Mouse (Mus musculus) hindbrain, embryonic 10.5 days (tissue): ENCODE results near the gene Abat. TPM values are rescaled to one million over a fixed set of nuclear protein-coding genes. Genes with fewer than 3 reads are reported as not detected.

Experiments
- DNase-seq: peaks from one replicate; pipeline ENCODE4 v3.0.0-alpha.2; 2017; ENCODE audit warnings: low spot score
- H3K27ac ChIP-seq: fragments of 300-500 bp; sonication (generic); 2 replicates; pipeline ENCODE4 v1.5.1; 2016; ENCODE audit warnings: mild to moderate bottlenecking, moderate library complexity
- H3K27me3 ChIP-seq: fragments of 300-500 bp; sonication (generic); 2 replicates; pipeline ENCODE4 v1.6.1; 2016; ENCODE audit warnings: mild to moderate bottlenecking; ENCODE audit not compliant: poor library complexity, insufficient read depth, severe bottlenecking
- H3K36me3 ChIP-seq: fragments of 300-500 bp; sonication (generic); 2 replicates; pipeline ENCODE4 v1.6.1; 2016; ENCODE audit warnings: mild to moderate bottlenecking, moderate library complexity
- H3K4me1 ChIP-seq: fragments of 300-500 bp; sonication (generic); replicated peaks from 2 replicates; pipeline ENCODE4 v1.6.1; 2016; ENCODE audit warnings: mild to moderate bottlenecking
- H3K4me3 ChIP-seq: fragments of 300-500 bp; sonication (generic); 2 replicates; pipeline ENCODE4 v1.5.1; 2016; ENCODE audit warnings: mild to moderate bottlenecking, moderate library complexity
- H3K9me3 ChIP-seq: fragments of 300-500 bp; sonication (generic); 2 replicates; pipeline ENCODE4 v1.6.1; 2016; ENCODE audit warnings: mild to moderate bottlenecking, moderate library complexity
- WGBS: fragments of 180-500 bp; shearing (Covaris S2); methylation state at CpG from one replicate; pipeline ENCODE4 v1.1.7; 2016; 5-methylcytosine and 5-hydroxymethylcytosine counted together
- polyA plus RNA-seq: library from polyadenylated mRNA; unstranded; fragments of >200 nt; fragmentation: Nextera tagmentation; extraction: Ambion mirVana; gene quantifications from 2 replicates; pipeline ENCODE4 v1.2.1, GENCODE M21; 2016

The Abat gene
- polyA plus RNA-seq, 1 experiment from 2014 or later, result 27.2 TPM

DNA sequence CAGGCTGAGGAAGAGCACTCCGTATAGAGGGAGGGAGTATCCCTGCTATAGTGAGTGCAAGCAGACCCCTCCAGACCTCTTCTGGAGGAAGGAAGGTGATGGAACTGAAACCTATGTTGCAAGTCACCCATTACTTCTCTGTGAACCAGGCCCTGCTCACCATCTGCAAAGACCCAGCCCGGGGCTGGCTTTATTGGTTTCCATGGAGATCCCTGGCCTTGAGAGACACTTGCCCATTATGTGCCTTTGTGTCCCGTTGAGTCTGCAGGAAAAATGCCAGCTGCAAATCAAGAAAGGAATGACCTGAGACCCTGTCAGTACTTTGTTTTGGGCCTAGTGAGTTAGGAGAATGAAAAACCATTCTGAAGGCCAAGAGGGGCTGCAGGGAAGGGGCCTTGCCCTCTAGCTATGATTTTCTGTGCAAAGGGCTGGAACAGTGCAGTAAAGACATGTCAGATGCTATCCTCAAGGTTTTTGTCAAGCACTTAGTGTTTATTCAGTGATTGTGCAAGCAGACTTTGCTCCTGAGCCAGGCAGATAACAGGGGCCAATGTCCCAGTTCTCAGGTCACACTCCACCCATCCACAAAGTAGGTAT is 53.0 kb downstream of the Abat start:
- Histone ChIP-seq H3K4me1 (peaks cover 32% of the 10 kb centered on the region), H3K27ac (peak overlapping the region; percentile 78), H3K9me3 (no peaks in the 10 kb centered on the region), H3K36me3 (no peaks in the 10 kb centered on the region), H3K4me3 (no peak overlapping the region), H3K27me3 (peaks cover 13% of the 10 kb centered on the region; the same call in 1 of the 2 replicates)
- WGBS, result 12% methylated on average over 3 of the region's 3 CpGs
- DNase-seq, result peak; percentile 71

DNA sequence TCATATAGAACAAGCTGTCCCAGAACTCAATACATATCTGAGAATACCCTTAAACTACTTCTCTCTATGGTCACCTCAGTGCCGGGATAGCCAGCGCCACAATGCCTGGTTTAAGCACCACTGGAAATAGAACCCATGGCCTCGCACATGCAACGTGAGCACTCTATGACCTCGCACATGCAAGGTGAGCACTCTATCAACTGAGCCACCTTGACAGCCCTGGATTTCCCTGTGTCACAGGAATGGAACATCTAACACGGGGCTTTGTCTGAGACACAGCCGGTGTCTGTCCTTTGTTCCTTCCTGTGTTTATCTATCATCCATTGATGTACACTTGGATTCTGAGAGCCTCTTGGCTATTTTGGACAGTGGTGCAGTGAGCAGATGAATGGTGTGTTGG is 55.7 kb downstream of the Abat start:
- WGBS, result 92% methylated on average over 7 of the region's 7 CpGs
- peaks cover 45% of the 10 kb centered on the region for H3K4me1 ChIP-seq
- H3K27ac ChIP-seq, result no peak overlapping the region
- no peaks in the 10 kb centered on the region for H3K36me3 ChIP-seq
- no peaks in the 10 kb centered on the region for H3K27me3 ChIP-seq
- no peak overlapping the region for H3K4me3 ChIP-seq
- DNase-seq, result no peak
- H3K9me3 ChIP-seq, result no peaks in the 10 kb centered on the region

DNA sequence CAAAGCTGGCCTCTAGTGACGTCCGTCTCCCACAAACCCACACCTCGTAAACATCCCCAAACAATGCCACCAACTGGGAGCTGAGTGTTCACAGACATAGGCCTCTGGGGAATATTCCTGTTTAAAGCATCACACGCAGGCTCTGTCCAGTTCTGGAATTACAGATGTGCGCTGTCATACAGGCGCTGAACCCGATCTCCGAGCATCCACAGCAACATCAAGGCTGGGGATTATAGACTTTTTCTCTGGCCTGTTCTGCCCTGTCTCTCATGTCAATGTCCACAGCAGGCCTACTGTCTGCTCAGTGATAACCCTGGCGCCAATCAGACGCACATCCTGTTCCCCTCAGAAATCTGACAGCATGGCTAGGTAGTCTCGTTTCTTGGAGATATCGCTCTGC is 57.1 kb downstream of the Abat start:
- WGBS, result 89% methylated on average over 12 of the region's 12 CpGs
- Histone ChIP-seq H3K27me3 (no peaks in the 10 kb centered on the region), H3K36me3 (peaks cover 8% of the 10 kb centered on the region; the same call in 1 of the 2 replicates), H3K4me1 (peaks cover 46% of the 10 kb centered on the region), H3K4me3 (no peak overlapping the region), H3K9me3 (no peaks in the 10 kb centered on the region), H3K27ac (no peak overlapping the region)
- no peak for DNase-seq

DNA sequence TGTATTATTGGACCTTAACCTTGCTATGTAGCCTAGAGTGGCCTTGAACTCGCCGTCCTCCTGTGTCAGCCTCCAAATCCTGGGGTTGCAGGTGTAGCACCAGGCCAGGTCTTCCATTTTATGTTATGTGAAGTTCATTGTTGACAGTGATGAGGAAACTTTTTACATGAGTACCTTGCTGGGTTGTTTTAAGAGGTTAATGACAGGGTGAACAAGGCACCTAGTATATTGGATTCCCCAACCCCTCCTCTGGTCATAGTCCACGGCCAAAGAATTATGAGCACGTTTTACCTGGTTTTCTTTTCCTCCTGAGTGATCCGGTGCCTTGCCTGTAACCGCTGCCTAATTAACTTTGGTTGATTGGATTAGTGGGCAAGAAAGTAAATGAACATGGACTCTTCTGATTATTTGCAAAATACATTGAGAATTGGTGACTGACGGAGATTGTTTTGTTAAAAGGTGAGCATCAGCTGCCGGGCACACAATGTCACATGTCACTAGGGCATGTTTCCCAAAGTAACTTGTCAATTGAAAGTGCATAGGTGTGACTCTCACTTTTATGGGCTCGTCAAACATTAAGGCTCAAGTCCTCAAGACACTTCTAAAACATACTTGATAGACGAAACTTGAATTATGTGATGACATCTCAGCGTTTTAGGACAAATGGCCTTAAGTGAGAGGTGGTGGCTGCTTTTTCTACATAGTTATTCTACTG is 57.8 kb downstream of the Abat start:
- H3K4me1 ChIP-seq, result peaks cover 39% of the 10 kb centered on the region
- no peak overlapping the region for H3K27ac ChIP-seq
- H3K4me3 ChIP-seq, result no peak overlapping the region
- no peak for DNase-seq
- no peaks in the 10 kb centered on the region for H3K9me3 ChIP-seq
- WGBS, result 87% methylated on average over 11 of the region's 11 CpGs
- H3K36me3 ChIP-seq, result peaks cover 8% of the 10 kb centered on the region; the same call in 1 of the 2 replicates
- H3K27me3 ChIP-seq, result no peaks in the 10 kb centered on the region

DNA sequence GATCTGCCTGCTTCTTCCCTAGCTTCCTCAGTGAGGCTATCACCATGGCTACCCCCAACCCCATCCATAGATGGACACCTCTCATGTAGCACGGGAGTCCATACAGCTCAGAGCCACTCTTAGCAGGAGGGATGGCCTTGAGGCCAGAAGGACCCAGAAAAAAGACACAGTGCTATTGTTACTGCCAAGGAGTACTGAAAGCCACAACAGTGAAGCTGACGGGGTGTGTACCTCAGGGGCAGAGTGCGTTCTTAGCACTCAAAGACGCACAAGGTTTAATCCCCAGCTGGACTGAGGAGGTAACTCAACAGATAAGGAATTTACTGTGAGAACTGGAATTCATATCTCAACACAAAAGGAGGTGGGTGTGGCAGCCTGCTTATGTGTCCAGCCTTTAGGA is 59.8 kb downstream of the Abat start:
- WGBS, result 66% methylated on average over 4 of the region's 4 CpGs
- H3K27me3 ChIP-seq, result no peaks in the 10 kb centered on the region; the same call in 1 of the 2 replicates
- peaks cover 21% of the 10 kb centered on the region for H3K4me1 ChIP-seq
- H3K27ac ChIP-seq, result peak overlapping the region; percentile 43
- DNase-seq, result no peak
- H3K36me3 ChIP-seq, result peaks cover 8% of the 10 kb centered on the region; the same call in 1 of the 2 replicates
- H3K4me3 ChIP-seq, result no peak overlapping the region
- H3K9me3 ChIP-seq, result no peaks in the 10 kb centered on the region

DNA sequence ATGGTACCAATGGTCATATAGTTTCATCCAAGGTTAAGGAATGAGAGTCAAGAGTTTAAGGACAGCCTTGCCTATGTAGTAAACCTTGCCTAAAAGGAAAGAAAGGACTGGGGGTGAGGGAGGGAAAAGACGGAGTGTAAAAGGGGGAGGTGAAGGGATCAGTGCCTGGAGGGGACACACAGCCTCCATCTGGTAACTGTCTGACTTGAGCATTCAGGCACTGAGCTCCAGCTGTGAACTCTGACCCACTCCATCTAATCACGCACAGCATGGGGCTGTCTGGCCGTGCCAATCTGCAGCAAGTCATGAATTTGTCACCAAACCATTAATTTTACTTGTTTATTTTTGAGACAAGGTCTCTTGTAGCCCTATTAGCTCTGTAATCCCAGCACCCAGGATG is 60.5 kb downstream of the Abat start:
- Histone ChIP-seq H3K27ac (peak overlapping the region; percentile 43; the same call in 1 of the 2 replicates), H3K4me1 (peaks cover 15% of the 10 kb centered on the region; the same call in 1 of the 2 replicates), H3K9me3 (no peaks in the 10 kb centered on the region), H3K4me3 (no peak overlapping the region), H3K36me3 (peaks cover 8% of the 10 kb centered on the region; the same call in 1 of the 2 replicates), H3K27me3 (no peaks in the 10 kb centered on the region; the same call in 1 of the 2 replicates)
- 32% methylated on average over 3 of the region's 3 CpGs for WGBS
- DNase-seq, result peak; percentile 53

DNA sequence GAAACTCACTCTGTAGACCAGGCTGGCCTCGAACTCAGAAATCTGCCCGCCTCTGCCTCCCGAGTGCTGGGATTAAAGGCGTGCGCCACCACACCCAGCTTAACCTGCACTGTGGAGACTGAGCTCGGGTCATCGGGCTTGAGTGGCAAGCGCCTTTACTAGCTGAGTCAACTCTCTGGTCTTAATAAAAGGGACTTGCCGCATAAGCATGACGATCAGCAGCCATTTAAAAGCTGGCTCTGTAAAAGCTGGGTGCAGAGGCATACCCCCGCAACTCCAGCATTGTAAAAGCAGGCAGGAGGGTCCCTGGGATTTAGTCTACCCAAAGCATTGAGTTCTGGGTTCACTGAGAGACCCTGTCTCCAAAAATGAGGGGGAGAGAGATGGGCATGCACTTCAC is 61.1 kb downstream of the Abat start:
- 93% methylated on average over 11 of the region's 11 CpGs for WGBS
- peaks cover 8% of the 10 kb centered on the region; the same call in 1 of the 2 replicates for H3K36me3 ChIP-seq
- no peak overlapping the region for H3K27ac ChIP-seq
- H3K4me1 ChIP-seq, result peaks cover 15% of the 10 kb centered on the region; the same call in 1 of the 2 replicates
- no peak for DNase-seq
- no peaks in the 10 kb centered on the region; the same call in 1 of the 2 replicates for H3K27me3 ChIP-seq
- H3K4me3 ChIP-seq, result no peak overlapping the region
- no peaks in the 10 kb centered on the region for H3K9me3 ChIP-seq

DNA sequence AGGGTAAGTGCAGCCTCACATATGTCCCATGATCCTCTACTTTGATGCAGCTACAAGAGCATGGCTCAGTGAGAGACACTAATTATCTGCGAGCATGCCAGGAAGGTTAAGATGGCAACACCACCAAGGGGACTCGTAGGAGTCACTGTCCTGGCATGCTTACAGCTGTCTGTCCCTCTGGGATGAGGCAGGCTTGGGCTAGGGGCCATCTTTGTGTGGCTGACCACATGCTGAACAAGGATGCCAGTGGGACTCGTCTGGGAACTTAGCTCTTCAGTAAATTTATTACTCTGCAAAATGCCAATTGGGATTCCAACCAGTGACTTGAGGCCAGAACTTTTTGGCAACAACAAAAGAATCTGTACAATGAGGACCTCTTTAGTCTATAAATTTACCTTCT is 62.9 kb downstream of the Abat start:
- 85% methylated on average over 3 of the region's 3 CpGs for WGBS
- Histone ChIP-seq H3K27me3 (no peaks in the 10 kb centered on the region; the same call in 1 of the 2 replicates), H3K27ac (no peak overlapping the region)

DNA sequence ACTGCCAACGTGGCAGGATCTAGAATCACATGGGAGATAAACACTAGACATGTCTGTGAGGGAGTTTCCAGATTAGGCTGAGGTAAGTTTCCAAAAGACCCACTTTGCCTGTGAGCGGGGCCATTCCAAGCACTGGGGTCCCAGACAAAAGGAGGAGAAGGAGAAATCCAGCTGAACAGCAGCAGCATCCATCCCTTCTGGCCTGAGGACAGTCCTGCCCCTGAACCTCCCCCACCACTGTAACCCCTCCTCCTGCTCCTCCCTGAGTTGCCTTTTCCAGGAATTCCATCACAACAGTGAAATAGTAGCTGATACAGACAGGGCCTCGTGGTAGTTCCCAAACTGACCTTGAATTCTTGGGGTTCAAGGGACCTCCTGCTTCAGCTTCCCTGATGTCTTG is 63.7 kb downstream of the Abat start:
- Histone ChIP-seq H3K27ac (no peak overlapping the region), H3K4me3 (no peak overlapping the region), H3K9me3 (no peaks in the 10 kb centered on the region), H3K4me1 (peaks cover 15% of the 10 kb centered on the region; the same call in 1 of the 2 replicates), H3K36me3 (peaks cover 10% of the 10 kb centered on the region; the same call in 1 of the 2 replicates), H3K27me3 (no peaks in the 10 kb centered on the region; the same call in 1 of the 2 replicates)
- 78% methylated on average over 3 of the region's 3 CpGs for WGBS
- peak; percentile 1 for DNase-seq

More for the DNA sequence above, 62.9 kb downstream of the Abat start:
- no peak for DNase-seq
- Histone ChIP-seq H3K36me3 (peaks cover 8% of the 10 kb centered on the region; the same call in 1 of the 2 replicates), H3K4me3 (no peak overlapping the region), H3K9me3 (no peaks in the 10 kb centered on the region), H3K4me1 (peaks cover 15% of the 10 kb centered on the region; the same call in 1 of the 2 replicates)

DNA sequence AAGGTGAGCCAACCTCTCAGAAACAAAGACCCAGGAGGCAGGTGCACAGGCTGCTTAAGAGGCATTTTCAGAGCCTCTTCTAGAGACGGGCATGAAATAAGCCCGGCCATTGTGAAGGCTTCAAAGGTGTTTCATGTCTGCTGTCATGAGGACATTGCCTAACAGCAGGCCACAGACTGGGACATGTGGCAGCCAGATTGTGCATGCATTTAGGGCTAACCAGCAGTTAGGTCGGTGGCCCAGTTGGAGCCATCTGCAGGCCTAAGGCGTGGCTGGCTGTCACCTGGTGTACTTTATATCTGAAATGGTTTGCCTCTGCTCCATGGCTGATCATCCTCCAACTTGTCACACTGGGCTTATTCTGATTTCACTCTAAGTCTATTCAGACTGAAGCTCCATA is 65.1 kb downstream of the Abat start:
- H3K27me3 ChIP-seq, result no peaks in the 10 kb centered on the region; the same call in 1 of the 2 replicates
- H3K4me1 ChIP-seq, result peaks cover 7% of the 10 kb centered on the region; the same call in 1 of the 2 replicates
- no peak overlapping the region for H3K4me3 ChIP-seq
- 71% methylated on average over 4 of the region's 4 CpGs for WGBS
- H3K36me3 ChIP-seq, result peaks cover 22% of the 10 kb centered on the region
- peak; percentile 1 for DNase-seq
- no peak overlapping the region for H3K27ac ChIP-seq
- H3K9me3 ChIP-seq, result peaks cover 5% of the 10 kb centered on the region; the same call in 1 of the 2 replicates

DNA sequence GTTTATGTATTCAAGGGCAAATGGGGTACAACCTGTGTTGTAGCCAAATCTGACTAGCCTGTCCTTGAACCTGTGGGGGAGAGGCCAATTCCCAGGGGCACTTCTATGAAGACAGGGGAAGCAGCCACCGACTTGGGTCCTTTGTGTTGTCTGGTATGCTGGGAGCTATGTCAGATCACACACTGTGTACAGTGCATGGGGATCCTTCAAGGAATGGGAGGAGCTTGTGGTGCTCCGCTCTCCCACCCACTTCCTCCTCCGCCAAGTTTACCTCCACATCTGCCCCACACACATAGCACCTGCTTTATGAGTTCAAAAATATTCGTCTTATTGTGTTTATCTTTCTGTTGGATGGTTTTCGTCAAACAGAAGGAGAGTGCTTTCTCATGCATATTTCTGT is 66.3 kb downstream of the Abat start:
- Histone ChIP-seq H3K27me3 (no peaks in the 10 kb centered on the region; the same call in 1 of the 2 replicates), H3K9me3 (peaks cover 5% of the 10 kb centered on the region; the same call in 1 of the 2 replicates)
- WGBS, result 87% methylated on average over 5 of the region's 5 CpGs

DNA sequence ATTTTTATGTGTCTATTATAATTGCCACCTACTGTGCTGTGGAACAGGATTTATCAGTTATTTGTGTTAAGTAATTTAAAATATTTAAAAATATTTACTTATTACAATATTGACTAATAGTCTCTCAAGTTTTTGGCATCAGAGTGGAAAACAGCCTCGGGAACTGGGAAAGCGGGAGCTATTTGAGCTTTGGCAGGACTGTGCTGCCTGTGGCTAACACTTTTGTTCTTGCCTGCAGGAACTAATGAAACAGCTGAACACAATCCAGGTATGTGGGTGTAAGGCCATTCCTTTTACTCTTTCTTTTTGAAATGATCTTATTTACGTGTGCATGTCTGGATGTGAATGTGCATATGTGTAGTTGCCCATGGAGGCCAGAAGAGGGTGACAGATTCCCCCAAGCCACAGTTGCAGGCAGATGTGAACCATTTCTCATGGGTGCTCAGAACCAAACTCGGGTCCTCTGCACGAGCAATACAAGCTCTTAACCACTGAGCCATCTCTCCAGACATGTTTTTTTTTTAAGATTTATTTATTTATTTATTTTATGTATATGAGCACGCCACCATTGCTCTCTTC is 68.5 kb downstream of the Abat start:
- peak; percentile 1 for DNase-seq
- peaks cover 25% of the 10 kb centered on the region for H3K36me3 ChIP-seq
- WGBS, result 94% methylated on average over 6 of the region's 6 CpGs

More for the DNA sequence above, 66.3 kb downstream of the Abat start:
- Histone ChIP-seq H3K27ac (no peak overlapping the region), H3K4me1 (peaks cover 7% of the 10 kb centered on the region; the same call in 1 of the 2 replicates), H3K4me3 (no peak overlapping the region), H3K36me3 (peaks cover 23% of the 10 kb centered on the region)
- peak; percentile 1 for DNase-seq

More for the DNA sequence above, 68.5 kb downstream of the Abat start:
- Histone ChIP-seq H3K27ac (no peak overlapping the region), H3K27me3 (no peaks in the 10 kb centered on the region; the same call in 1 of the 2 replicates), H3K4me3 (no peak overlapping the region), H3K9me3 (peaks cover 5% of the 10 kb centered on the region; the same call in 1 of the 2 replicates), H3K4me1 (peaks cover 7% of the 10 kb centered on the region; the same call in 1 of the 2 replicates)
